Mouse (Mus musculus): ENCODE measurements around the gene Uqcc1. TPM values are rescaled to one million over a fixed set of nuclear protein-coding genes. Genes with fewer than 3 reads are reported as not detected.

Uqcc1 gene
- total and polyA plus RNA-seq, 3 experiments, result 35.3 to 55.2 (median 49.8) TPM

DNA sequence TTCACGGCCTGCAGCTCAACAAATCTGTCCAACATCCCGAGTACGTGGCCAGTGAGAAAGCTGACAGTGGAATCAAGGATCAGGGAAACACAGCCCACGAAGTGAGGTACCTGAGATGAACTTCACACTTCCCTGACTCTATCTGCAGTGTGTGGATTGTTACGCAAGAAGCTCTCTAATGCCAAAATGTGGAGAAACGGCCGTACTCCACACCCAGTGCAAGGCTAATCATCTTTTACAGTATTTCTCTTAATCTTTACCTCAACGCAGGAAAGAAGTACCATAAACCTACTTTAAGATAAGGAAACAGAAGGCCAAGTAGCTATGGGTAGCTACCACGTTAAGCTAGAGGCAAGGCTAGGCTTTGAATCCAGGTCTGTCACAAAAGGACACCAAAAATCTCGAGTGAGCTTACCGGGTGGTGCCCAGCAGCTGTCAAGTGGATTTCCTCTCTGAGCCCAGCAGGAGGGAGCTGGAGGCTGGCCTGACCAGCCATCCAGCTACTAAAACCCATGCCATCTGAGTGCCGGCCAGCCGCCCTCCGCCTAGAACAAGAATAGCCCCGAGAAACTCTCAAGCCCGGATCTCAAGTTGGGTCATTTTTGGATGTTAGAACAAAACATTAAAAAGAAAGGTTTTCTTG, 27.0 kb downstream of the Uqcc1 start:
- Histone ChIP-seq H3K4me3 (replicated peaks in 1 of 3; ENCODE audit: low read depth in 2 of 3, low read length in 2 of 3, poor library complexity in 1 of 3) (no peak overlapping the region), H3K4me1 (ENCODE audit: control insufficient read depth in 1 of 2, insufficient read depth in 2 of 2) (peaks cover 0 to 17% of the 10 kb centered on the region in 2 experiments; a peak in 2 of 4 replicates), H3K27me3 (replicated peaks) (no peaks in the 10 kb centered on the region), H3K27ac (ENCODE audit: insufficient read depth, low read depth) (no peak overlapping the region), H3K9ac (ENCODE audit: insufficient read depth, low read depth) (no peak overlapping the region), H3K9me3 (replicated peaks; ENCODE audit: low read length) (no peaks in the 10 kb centered on the region), H3K79me2 (replicated peaks; ENCODE audit: control insufficient read depth, extremely low read depth, insufficient read depth, poor library complexity, severe bottlenecking) (no peaks in the 10 kb centered on the region), H3K4me2 (ENCODE audit: insufficient read depth, low read depth, poor library complexity, severe bottlenecking) (no peak overlapping the region), H3K36me3 (replicated peaks in 1 of 2; ENCODE audit: control insufficient read depth in 1 of 2, insufficient read depth in 1 of 2, low read length in 1 of 2) (peaks cover 33 to 81% of the 10 kb centered on the region in 2 experiments)
- no peak for DNase-seq (ENCODE audit: extremely low read depth)
- dilution Hi-C loops (cut with MboI; ENCODE audit: extremely low pct_ligation_motif_present, extremely low pct_unique_long_range_greater_than_20kb, low sequenced_read_pairs) (no loop called here), in situ Hi-C loops (cut with MboI; ENCODE audit: low pct_ligation_motif_present, low pct_unique_long_range_greater_than_20kb, low sequenced_read_pairs) (no loop called here)
- TF ChIP-seq KAT2A (IDR thresholded peaks at IDR 0.05; ENCODE audit: insufficient replicate concordance, low read length) (no peak), MAX (IDR thresholded peaks at IDR 0.05; ENCODE audit: low read length) (no peak), PAX5 (IDR thresholded peaks at IDR 0.05; ENCODE audit: low read length) (no peak), MAFK (IDR thresholded peaks at IDR 0.05; ENCODE audit: insufficient replicate concordance, low read length) (no peak), CHD1 (IDR thresholded peaks at IDR 0.05; ENCODE audit: low read depth, low read length) (no peak), NRF1 (IDR thresholded peaks at IDR 0.05; ENCODE audit: low read depth, low read length) (no peak), ELF1 (IDR thresholded peaks at IDR 0.05; ENCODE audit: low read depth, low read length) (no peak), CHD2 (IDR thresholded peaks at IDR 0.05; ENCODE audit: low read length) (no peak), MXI1 (IDR thresholded peaks at IDR 0.05; ENCODE audit: low read depth, low read length) (no peak), MAZ (IDR thresholded peaks at IDR 0.05; ENCODE audit: low read depth, low read length) (no peak), HCFC1 (IDR thresholded peaks at IDR 0.05; ENCODE audit: low read depth, low read length) (no peak), BHLHE40 (IDR thresholded peaks at IDR 0.05; ENCODE audit: low read depth, low read length) (no peak), MYC (IDR thresholded peaks at IDR 0.05; ENCODE audit: low read depth, low read length) (no peak), JUN (IDR thresholded peaks at IDR 0.05; ENCODE audit: insufficient read depth, low read depth, low read length) (no peak), ZMIZ1 (IDR thresholded peaks at IDR 0.05; ENCODE audit: low read depth, low read length) (no peak), POLR2A (IDR thresholded peaks at IDR 0.05; ENCODE audit: low read depth, low read length) (no peak), RAD21 (IDR thresholded peaks at IDR 0.05; ENCODE audit: low read depth, low read length) (no peak), POLR2AphosphoS2 (IDR thresholded peaks at IDR 0.05; ENCODE audit: low read depth, low read length) (no peak), EP300 (IDR thresholded peaks at IDR 0.05; ENCODE audit: low read length) (no peak), USF1 (IDR thresholded peaks at IDR 0.05; ENCODE audit: low read depth, low read length) (no peak)

DNA sequence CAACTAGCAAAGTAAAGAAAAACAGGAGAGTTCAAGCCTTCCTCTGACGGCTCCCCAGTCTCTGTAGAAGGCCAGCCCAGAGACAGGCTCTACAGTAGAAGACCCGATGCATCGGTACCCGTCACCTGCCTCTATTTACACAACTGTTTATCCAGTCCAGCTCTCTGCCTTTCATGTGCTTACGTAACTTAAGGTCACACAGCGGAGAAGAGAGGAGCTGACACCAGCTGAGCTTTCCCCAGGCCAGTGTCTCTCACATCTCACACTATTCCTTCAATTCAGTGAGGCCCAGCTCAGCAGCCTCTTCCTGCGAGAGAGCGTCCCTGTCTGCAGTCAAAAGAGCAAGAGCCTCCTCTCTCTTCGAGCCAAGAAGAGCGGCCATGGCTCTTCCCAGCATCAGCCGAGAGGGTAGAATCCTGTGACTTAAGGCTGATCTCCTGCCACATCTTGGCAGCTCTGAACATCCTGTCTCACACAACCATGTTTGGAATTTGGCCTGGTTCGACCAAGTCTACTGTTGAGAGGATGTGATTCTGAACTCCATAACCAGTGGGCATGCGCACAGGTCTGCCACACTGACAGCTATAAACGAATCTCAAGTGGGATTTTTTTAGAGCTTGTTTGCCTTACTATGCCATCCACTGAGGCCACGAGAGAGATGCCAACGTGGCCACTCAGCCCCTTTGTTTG, 34.9 kb downstream of the Uqcc1 start:
- no peak for TF ChIP-seq POLR2AphosphoS2 (IDR thresholded peaks at IDR 0.05; ENCODE audit: low read depth, low read length)
- no peak for TF ChIP-seq NRF1 (IDR thresholded peaks at IDR 0.05; ENCODE audit: low read depth, low read length)
- TF ChIP-seq UBTF (IDR thresholded peaks at IDR 0.05; ENCODE audit: low read depth, low read length), result no peak
- TF ChIP-seq SMC3 (IDR thresholded peaks at IDR 0.05; ENCODE audit: low read depth, low read length), result no peak
- TF ChIP-seq PAX5 (IDR thresholded peaks at IDR 0.05; ENCODE audit: low read length), result no peak
- no peak for TF ChIP-seq USF1 (IDR thresholded peaks at IDR 0.05; ENCODE audit: low read depth, low read length)
- Histone ChIP-seq H3K27ac (ENCODE audit: insufficient read depth, low read depth) (no peak overlapping the region), H3K4me2 (ENCODE audit: insufficient read depth, low read depth, poor library complexity, severe bottlenecking) (no peak overlapping the region), H3K79me2 (replicated peaks; ENCODE audit: control insufficient read depth, extremely low read depth, insufficient read depth, poor library complexity, severe bottlenecking) (no peaks in the 10 kb centered on the region), H3K36me3 (replicated peaks in 1 of 2; ENCODE audit: control insufficient read depth in 1 of 2, insufficient read depth in 1 of 2, low read length in 1 of 2) (peaks cover 18 to 81% of the 10 kb centered on the region in 2 experiments), H3K9me3 (replicated peaks; ENCODE audit: low read length) (no peaks in the 10 kb centered on the region), H3K4me1 (ENCODE audit: control insufficient read depth in 1 of 2, insufficient read depth in 2 of 2) (no peaks in the 10 kb centered on the region), H3K27me3 (replicated peaks) (no peaks in the 10 kb centered on the region), H3K4me3 (replicated peaks in 1 of 3; ENCODE audit: low read depth in 2 of 3, low read length in 2 of 3, poor library complexity in 1 of 3) (no peak overlapping the region), H3K9ac (ENCODE audit: insufficient read depth, low read depth) (no peak overlapping the region)
- in situ Hi-C loops (cut with MboI; ENCODE audit: low pct_ligation_motif_present, low pct_unique_long_range_greater_than_20kb, low sequenced_read_pairs) (no loop called here), dilution Hi-C loops (cut with MboI; ENCODE audit: extremely low pct_ligation_motif_present, extremely low pct_unique_long_range_greater_than_20kb, low sequenced_read_pairs) (no loop called here)
- no peak for DNase-seq (ENCODE audit: extremely low read depth)

Measured in CH12.LX (cell line).